Mouse (Mus musculus) ES-E14 (cell line): ENCODE data around the gene Slx4ip. TPM values are rescaled to one million over a fixed set of nuclear protein-coding genes. Genes with fewer than 3 reads are reported as not detected.

Source experiments
- DNase-seq: peaks from one replicate; pipeline ENCODE4 v3.0.0-alpha.2; 2013; ENCODE audit warnings: low read depth, low spot score
- H3K27ac ChIP-seq: 2 replicates; pipeline ENCODE4 v1.5.1; 2012; ENCODE audit warnings: low read depth, mild to moderate bottlenecking, low read length, moderate library complexity, mixed read lengths; ENCODE audit not compliant: poor library complexity, insufficient read depth, severe bottlenecking
- H3K36me3 ChIP-seq: 2 replicates; pipeline ENCODE4 v1.6.1; 2012; ENCODE audit warnings: mild to moderate bottlenecking, low read length, moderate library complexity, mixed read lengths; ENCODE audit not compliant: control insufficient read depth, poor library complexity, insufficient read depth, severe bottlenecking
- H3K4me1 ChIP-seq, 2 experiments: fragments of 150-350 bp in 1 of 2; sonication (generic) in 1 of 2; 2 replicates each; pipeline ENCODE4 v1.6.1; 2012; ENCODE audit warnings: low read length in 2 of 2, mild to moderate bottlenecking in 1 of 2, mixed read lengths in 1 of 2; ENCODE audit not compliant: control insufficient read depth in 2 of 2, insufficient read depth in 2 of 2, poor library complexity in 1 of 2
- H3K4me3 ChIP-seq, 2 experiments: fragments of 150-350 bp in 1 of 2; sonication (generic) in 1 of 2; 2 replicates each; pipeline ENCODE4 v1.5.1; 2012; ENCODE audit warnings: low read length in 2 of 2, low read depth in 1 of 2, mild to moderate bottlenecking in 1 of 2, mixed read lengths in 1 of 2; ENCODE audit not compliant: insufficient read depth in 1 of 2, poor library complexity in 1 of 2, severe bottlenecking in 1 of 2
- H3K9ac ChIP-seq: 2 replicates; pipeline ENCODE4 v1.6.1; 2012; ENCODE audit warnings: low read depth, mild to moderate bottlenecking, low read length, mixed read lengths; ENCODE audit not compliant: poor library complexity, insufficient read depth, severe bottlenecking
- H3K9me3 ChIP-seq: fragments of 150-350 bp; sonication (generic); 2 replicates; pipeline ENCODE4 v1.6.1; 2012; ENCODE audit warnings: low read depth, mild to moderate bottlenecking, low read length; ENCODE audit not compliant: control insufficient read depth, insufficient read depth
- CHD2 ChIP-seq: IDR thresholded peaks from 2 replicates; pipeline ENCODE4 v1.6.1; 2014; ENCODE audit warnings: mild to moderate bottlenecking, low read depth, low read length, inconsistent platforms
- HCFC1 ChIP-seq: IDR thresholded peaks from 2 replicates; pipeline ENCODE4 v1.6.1; 2012; ENCODE audit warnings: low read length, inconsistent platforms, borderline replicate concordance; ENCODE audit not compliant: insufficient read depth
- MAFK ChIP-seq: IDR thresholded peaks from 2 replicates; pipeline ENCODE4 v1.6.1; 2014; ENCODE audit warnings: mild to moderate bottlenecking, low read depth, low read length, inconsistent platforms; ENCODE audit not compliant: insufficient read depth
- ZC3H11A ChIP-seq: IDR thresholded peaks from 2 replicates; pipeline ENCODE4 v1.6.1; 2012; ENCODE audit warnings: low read depth, mild to moderate bottlenecking, inconsistent platforms, low read length, borderline replicate concordance
- ZNF384 ChIP-seq: IDR thresholded peaks from 2 replicates; pipeline ENCODE4 v1.6.1; 2012; ENCODE audit warnings: low read depth, low read length, inconsistent platforms
- in situ Hi-C, 2 experiments: fragments of 600-800 bp; cut with MboI; formaldehyde crosslinking; loops; one replicate each; pipeline ENCODE4 v1.15.1; 2025; ENCODE audit warnings: low sequenced_read_pairs in 2 of 2, inconsistent platforms in 1 of 2; ENCODE audit not compliant: unreplicated experiment in 2 of 2
- total RNA-seq: library from RNA; depleted of rRNA; stranded (reverse); fragments of 300-350 nt; gene quantifications from 2 replicates; pipeline ENCODE4 v1.2.3, GENCODE M21; 2012

Slx4ip gene
- total RNA-seq, 1 experiment, result 8.1 TPM

- Histone ChIP-seq H3K9me3 (no peaks in the 10 kb centered on the region), H3K4me3 (no peak overlapping the region), H3K27ac (no peak overlapping the region), H3K36me3 (no peaks in the 10 kb centered on the region), H3K4me1 (peaks cover 0 to 7% of the 10 kb centered on the region in 2 experiments; a peak in 1 of 4 replicates), H3K9ac (no peak overlapping the region)
- TF ChIP-seq ZC3H11A, result no peak
- TF ChIP-seq HCFC1, result no peak
- TF ChIP-seq ZNF384, result no peak
- no peak for TF ChIP-seq CHD2
- TF ChIP-seq MAFK, result no peak
- no peak for DNase-seq
- in situ Hi-C loops, result no loop called here
Observed at GRCm38 (mm10) chr2:136919433-136919832, 28.4 kb downstream of the Slx4ip start.

- Histone ChIP-seq H3K36me3 (no peaks in the 10 kb centered on the region), H3K9ac (no peak overlapping the region), H3K4me3 (no peak overlapping the region), H3K27ac (no peak overlapping the region), H3K9me3 (no peaks in the 10 kb centered on the region), H3K4me1 (peaks cover 0 to 7% of the 10 kb centered on the region in 2 experiments; a peak in 1 of 4 replicates)
- no peak for DNase-seq
- in situ Hi-C loops, result no loop called here
- TF ChIP-seq ZNF384 (no peak), CHD2 (no peak), MAFK (no peak), HCFC1 (no peak), ZC3H11A (no peak)
Observed at GRCm38 (mm10) chr2:136920257-136920993, 29.4 kb downstream of the Slx4ip start.

- TF ChIP-seq ZNF384, result no peak
- TF ChIP-seq MAFK, result peak; percentile 64; the same call in 1 of the 2 replicates
- Histone ChIP-seq H3K9ac (no peak overlapping the region), H3K36me3 (no peaks in the 10 kb centered on the region), H3K9me3 (no peaks in the 10 kb centered on the region), H3K4me1 (peaks cover 0 to 7% of the 10 kb centered on the region in 2 experiments; a peak in 1 of 4 replicates), H3K27ac (no peak overlapping the region), H3K4me3 (no peak overlapping the region)
- in situ Hi-C loops, result no loop called here
- DNase-seq, result no peak
Observed at GRCm38 (mm10) chr2:136921003-136921408, 30.0 kb downstream of the Slx4ip start.

GRCm38 (mm10) chr2:136936391-136937288, 45.6 kb downstream of the Slx4ip start:
- DNase-seq, result no peak
- H3K27ac ChIP-seq, result no peak overlapping the region
- no peaks in the 10 kb centered on the region for H3K36me3 ChIP-seq
- H3K4me1 ChIP-seq, result no peaks in the 10 kb centered on the region
- H3K9me3 ChIP-seq, result no peaks in the 10 kb centered on the region
- TF ChIP-seq ZC3H11A, result no peak
- no peak for TF ChIP-seq ZNF384
- TF ChIP-seq MAFK, result no peak
- TF ChIP-seq CHD2, result no peak
- no peak overlapping the region for H3K9ac ChIP-seq
- in situ Hi-C loops, result no loop called here
- no peak overlapping the region for H3K4me3 ChIP-seq
